Mouse (Mus musculus): ENCODE measurements around the gene U90926.

DNA sequence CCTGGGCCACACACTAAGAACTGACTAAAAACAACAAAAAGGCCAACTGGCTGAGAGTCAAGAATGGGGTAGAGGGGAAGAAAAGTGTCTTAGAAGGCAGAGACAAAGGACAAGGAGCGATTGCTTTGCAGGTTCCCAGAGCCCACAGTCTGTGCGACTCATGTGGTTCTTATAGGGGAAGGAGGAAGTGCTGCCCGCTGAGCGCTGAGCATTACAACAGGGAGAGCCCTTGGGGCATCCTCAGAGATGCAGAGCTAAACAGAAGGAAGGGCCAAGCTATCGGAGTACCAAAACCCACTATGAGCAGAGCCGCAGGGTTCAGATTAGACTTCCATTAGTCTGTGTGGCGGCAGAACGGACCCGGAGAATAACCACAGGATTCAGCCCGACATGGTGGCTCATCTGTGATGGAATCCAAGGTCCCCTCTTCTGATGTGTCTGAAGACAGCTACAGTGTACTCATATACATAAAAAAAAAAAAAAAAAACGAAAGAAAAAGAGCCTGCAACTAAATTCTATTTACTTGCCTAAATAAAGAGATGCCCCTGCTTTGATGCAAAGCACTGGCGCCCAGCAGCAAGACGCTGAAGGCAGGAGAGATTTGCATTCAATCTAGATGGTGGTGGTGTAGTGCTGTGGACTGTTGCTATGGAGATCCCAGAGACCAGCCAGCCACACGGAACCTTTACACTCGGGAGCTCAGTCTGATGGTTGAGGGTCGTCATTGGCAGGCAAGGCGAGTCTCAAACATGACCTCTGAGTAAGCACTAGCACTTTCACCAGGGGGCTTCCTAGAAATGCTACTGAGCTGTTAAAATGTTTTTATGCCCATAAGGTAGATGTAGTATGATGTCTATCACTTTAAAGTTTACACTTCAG lies 3.9 kb upstream of the U90926 start:
- TF ChIP-seq CTCF (IDR thresholded peaks at IDR 0.05; ENCODE audit: low read depth) (no peak), EP300 (IDR thresholded peaks at IDR 0.05; ENCODE audit: low read depth) (no peak)

Measured in heart, postnatal 0 days (tissue).